Mouse (Mus musculus) hindbrain, embryonic 16.5 days (tissue): ENCODE results near the gene Upp2. TPM values are rescaled to one million over a fixed set of nuclear protein-coding genes. Genes with fewer than 3 reads are reported as not detected.

Experiments
- ATAC-seq: fragments of 200-750 bp; cut with Nextera tagmentation; 2 replicates; pipeline ENCODE4 v1.8.0; 2017; ENCODE audit warnings: moderate TSS enrichment, moderate library complexity
- H3K27ac ChIP-seq: fragments of 300-500 bp; sonication (generic); 2 replicates; pipeline ENCODE4 v1.5.1; 2014; ENCODE audit warnings: low read depth, mild to moderate bottlenecking, control low read depth, low read length, moderate library complexity
- H3K27me3 ChIP-seq: fragments of 300-500 bp; sonication (generic); replicated peaks from 2 replicates; pipeline ENCODE4 v1.6.1; 2014; ENCODE audit warnings: low read length; ENCODE audit not compliant: control insufficient read depth, insufficient read depth
- H3K36me3 ChIP-seq: fragments of 300-500 bp; sonication (generic); 2 replicates; pipeline ENCODE4 v1.6.1; 2014; ENCODE audit warnings: mild to moderate bottlenecking, low read length, moderate library complexity, mixed read lengths; ENCODE audit not compliant: control insufficient read depth, insufficient read depth
- H3K4me1 ChIP-seq: fragments of 300-500 bp; sonication (generic); 2 replicates; pipeline ENCODE4 v1.6.1; 2014; ENCODE audit warnings: low read depth, low read length; ENCODE audit not compliant: control insufficient read depth, insufficient read depth
- H3K4me2 ChIP-seq: fragments of 300-500 bp; sonication (generic); 2 replicates; pipeline ENCODE4 v1.6.1; 2014; ENCODE audit warnings: mild to moderate bottlenecking, low read length, control low read depth, moderate library complexity
- H3K4me3 ChIP-seq: fragments of 300-500 bp; sonication (generic); 2 replicates; pipeline ENCODE4 v1.5.1; 2014; ENCODE audit warnings: mild to moderate bottlenecking, low read length, control low read depth, moderate library complexity
- H3K9ac ChIP-seq: fragments of 300-500 bp; sonication (generic); 2 replicates; pipeline ENCODE4 v1.6.1; 2014; ENCODE audit warnings: low read depth, mild to moderate bottlenecking, control low read depth, low read length, moderate library complexity
- H3K9me3 ChIP-seq: fragments of 300-500 bp; sonication (generic); 2 replicates; pipeline ENCODE4 v1.6.1; 2014; ENCODE audit warnings: mild to moderate bottlenecking, low read length, moderate library complexity; ENCODE audit not compliant: control insufficient read depth
- WGBS: fragments of 180-500 bp; shearing (Covaris S2); extraction: QIAGEN DNeasy Blood & Tissue Kit; methylation state at CpG from one replicate; pipeline ENCODE4 v1.1.7; 2014; 5-methylcytosine and 5-hydroxymethylcytosine counted together
- polyA plus RNA-seq: library from polyadenylated mRNA; unstranded; fragments of >200 nt; fragmentation: Nextera tagmentation; extraction: Ambion mirVana; gene quantifications from 2 replicates; pipeline ENCODE4 v1.2.1, GENCODE M21; 2015

Upp2 gene
- polyA plus RNA-seq, 1 experiment from 2014 or later, result 15.1 TPM

GRCm38 (mm10) chr2:58842443-58842842 is 275.3 kb downstream of the Upp2 start:
- Histone ChIP-seq H3K27ac (no peak overlapping the region), H3K27me3 (no peaks in the 10 kb centered on the region), H3K36me3 (no peaks in the 10 kb centered on the region), H3K9me3 (no peaks in the 10 kb centered on the region; the same call in 1 of the 2 replicates), H3K4me2 (no peak overlapping the region), H3K4me1 (no peaks in the 10 kb centered on the region), H3K9ac (no peak overlapping the region), H3K4me3 (no peak overlapping the region)
- WGBS, result 92% methylated on average over 4 of the region's 4 CpGs
- ATAC-seq, result no peak

Other genes starting within 250 kb of the Upp2 start
- gene Acvr1c, start 209.4 kb upstream of the Upp2 start, polyA plus RNA-seq, result 0.54 and 0.64 TPM in 2 replicates
- 0.16 TPM in 1 of 2 replicates, not detected in the other for gene Gm17409, start 97.2 kb upstream of the Upp2 start, polyA plus RNA-seq
- 4.6 and 5.1 TPM in 2 replicates for gene Acvr1, start 141 bp upstream of the Upp2 start, polyA plus RNA-seq